Mouse (Mus musculus): ENCODE measurements around the gene Cdc37. TPM values are rescaled to one million over a fixed set of nuclear protein-coding genes. Genes with fewer than 3 reads are reported as not detected.

Gene Cdc37
- total and polyA plus RNA-seq, 3 experiments: 779 to 1,631 (median 914) TPM

GRCm38 (mm10) chr9:21105760-21106564 lies 43.8 kb downstream of the Cdc37 start:
- Histone ChIP-seq H3K27ac (ENCODE audit: control insufficient read depth, low read depth, low read length) (no peak overlapping the region), H3K4me3 (ENCODE audit: control insufficient read depth in 1 of 2, insufficient read depth in 1 of 2, low read depth in 2 of 2, low read length in 2 of 2) (no peak overlapping the region), H3K9me3 (replicated peaks; ENCODE audit: insufficient read depth, low read length) (no peaks in the 10 kb centered on the region), H3K36me3 (ENCODE audit: control insufficient read depth in 1 of 2, insufficient read depth in 2 of 2, low read length in 2 of 2) (peaks cover 0 to 11% of the 10 kb centered on the region in 2 experiments; a peak in 3 of 4 replicates), H3K4me1 (ENCODE audit: control insufficient read depth in 1 of 2, insufficient read depth in 2 of 2, low read length in 2 of 2) (peaks cover 10 to 15% of the 10 kb centered on the region in 2 experiments), H3K79me2 (ENCODE audit: control insufficient read depth, insufficient read depth, low read length, poor library complexity) (no peaks in the 10 kb centered on the region), H3K27me3 (ENCODE audit: control insufficient read depth in 1 of 2, insufficient read depth in 2 of 2, low read length in 2 of 2) (no peaks in the 10 kb centered on the region), H3K9ac (ENCODE audit: control insufficient read depth, low read depth, low read length, poor library complexity, severe bottlenecking) (no peak overlapping the region)
- peak; percentile 80 for DNase-seq (ENCODE audit: low read depth, low spot score)
- TF ChIP-seq TAL1 (IDR thresholded peaks at IDR 0.05; ENCODE audit: low read length): peak; percentile 38
- 0 out of 2 replicates have a peak, but pooled peaks have one; percentile 10 for TF ChIP-seq ZMIZ1 (IDR thresholded peaks at IDR 0.05; ENCODE audit: low read depth, low read length)
- peak in 1 of 2 experiments; percentile 12; a peak in 1 of 4 replicates for TF ChIP-seq POLR2A (IDR thresholded peaks at IDR 0.05; ENCODE audit: control insufficient read depth in 1 of 2, insufficient read depth in 1 of 2, low read depth in 1 of 2, low read length in 2 of 2, poor library complexity in 1 of 2)
- TF ChIP-seq MYC (IDR thresholded peaks at IDR 0.05; ENCODE audit: low read depth, low read length): 0 out of 2 replicates have a peak, but pooled peaks have one; percentile 15
- TF ChIP-seq TCF12 (IDR thresholded peaks at IDR 0.05; ENCODE audit: low read depth, low read length): no peak; the same call in 1 of the 2 replicates
- 0 out of 2 replicates have a peak, but pooled peaks have one; percentile 21 for TF ChIP-seq TBP (IDR thresholded peaks at IDR 0.05; ENCODE audit: low read depth, low read length)
- TF ChIP-seq POLR2AphosphoS2 (IDR thresholded peaks at IDR 0.05; ENCODE audit: low read length): peak; percentile 61
- TF ChIP-seq UBTF (IDR thresholded peaks at IDR 0.05; ENCODE audit: borderline replicate concordance, insufficient read depth, low read depth, low read length): no peak
- no peak for TF ChIP-seq RAD21 (IDR thresholded peaks at IDR 0.05; ENCODE audit: low read depth, low read length)
- TF ChIP-seq GATA1 (IDR thresholded peaks at IDR 0.05; ENCODE audit: low read depth, low read length): peak; percentile 52; the same call in 1 of the 2 replicates
- TF ChIP-seq USF1 (IDR thresholded peaks at IDR 0.05; ENCODE audit: low read depth, low read length): no peak; the same call in 1 of the 2 replicates
- peak; percentile 11; the same call in 1 of the 2 replicates for TF ChIP-seq SMC3 (IDR thresholded peaks at IDR 0.05; ENCODE audit: low read depth, low read length)
- TF ChIP-seq EP300 (IDR thresholded peaks at IDR 0.05; ENCODE audit: low read depth in 1 of 2, low read length in 2 of 2): peak; percentile 34 to 47; a peak in 2 of 4 replicates
- 0 out of 2 replicates have a peak, but pooled peaks have one; percentile 17 for TF ChIP-seq NRF1 (IDR thresholded peaks at IDR 0.05; ENCODE audit: insufficient read depth, low read depth, low read length, poor library complexity, severe bottlenecking)
- TF ChIP-seq JUND (IDR thresholded peaks at IDR 0.05; ENCODE audit: low read depth, low read length): no peak

- Histone ChIP-seq H3K27me3 (ENCODE audit: control insufficient read depth in 1 of 2, insufficient read depth in 2 of 2, low read length in 2 of 2) (no peaks in the 10 kb centered on the region), H3K27ac (ENCODE audit: control insufficient read depth, low read depth, low read length) (no peak overlapping the region), H3K4me1 (ENCODE audit: control insufficient read depth in 1 of 2, insufficient read depth in 2 of 2, low read length in 2 of 2) (peaks cover 10 to 15% of the 10 kb centered on the region in 2 experiments), H3K9ac (ENCODE audit: control insufficient read depth, low read depth, low read length, poor library complexity, severe bottlenecking) (no peak overlapping the region), H3K4me3 (ENCODE audit: control insufficient read depth in 1 of 2, insufficient read depth in 1 of 2, low read depth in 2 of 2, low read length in 2 of 2) (no peak overlapping the region), H3K79me2 (ENCODE audit: control insufficient read depth, insufficient read depth, low read length, poor library complexity) (no peaks in the 10 kb centered on the region), H3K36me3 (ENCODE audit: control insufficient read depth in 1 of 2, insufficient read depth in 2 of 2, low read length in 2 of 2) (peaks cover 0 to 11% of the 10 kb centered on the region in 2 experiments; a peak in 3 of 4 replicates), H3K9me3 (replicated peaks; ENCODE audit: insufficient read depth, low read length) (no peaks in the 10 kb centered on the region)
- no peak for DNase-seq (ENCODE audit: low read depth, low spot score)
- TF ChIP-seq ETS1 (IDR thresholded peaks at IDR 0.05; ENCODE audit: low read depth, low read length): no peak
- no peak for TF ChIP-seq NELFE (IDR thresholded peaks at IDR 0.05; ENCODE audit: low read depth, low read length)
- no peak for TF ChIP-seq HCFC1 (IDR thresholded peaks at IDR 0.05; ENCODE audit: low read depth, low read length)
- no peak for TF ChIP-seq CHD1 (IDR thresholded peaks at IDR 0.05; ENCODE audit: low read depth, low read length)
- TF ChIP-seq MAX (IDR thresholded peaks at IDR 0.05; ENCODE audit: low read length): no peak
- TF ChIP-seq POLR2AphosphoS5 (IDR thresholded peaks at IDR 0.05; ENCODE audit: borderline replicate concordance, low read depth, low read length): no peak
- no peak for TF ChIP-seq RCOR1 (IDR thresholded peaks at IDR 0.05; ENCODE audit: low read depth, low read length)
- no peak for TF ChIP-seq NRF1 (IDR thresholded peaks at IDR 0.05; ENCODE audit: insufficient read depth, low read depth, low read length, poor library complexity, severe bottlenecking)
- no peak for TF ChIP-seq TCF12 (IDR thresholded peaks at IDR 0.05; ENCODE audit: low read depth, low read length)
- TF ChIP-seq MYB (IDR thresholded peaks at IDR 0.05; ENCODE audit: low read depth, low read length): no peak
- TF ChIP-seq TAL1 (IDR thresholded peaks at IDR 0.05; ENCODE audit: low read length): no peak
- TF ChIP-seq UBTF (IDR thresholded peaks at IDR 0.05; ENCODE audit: borderline replicate concordance, insufficient read depth, low read depth, low read length): no peak
- no peak; a peak in 1 of 4 replicates for TF ChIP-seq POLR2A (IDR thresholded peaks at IDR 0.05; ENCODE audit: control insufficient read depth in 1 of 2, insufficient read depth in 1 of 2, low read depth in 1 of 2, low read length in 2 of 2, poor library complexity in 1 of 2)
- TF ChIP-seq ZC3H11A (IDR thresholded peaks at IDR 0.05; ENCODE audit: low read depth, low read length): no peak
- no peak for TF ChIP-seq SIN3A (IDR thresholded peaks at IDR 0.05; ENCODE audit: low read length)
- TF ChIP-seq POLR2AphosphoS2 (IDR thresholded peaks at IDR 0.05; ENCODE audit: low read length): no peak
- no peak for TF ChIP-seq GABPA (IDR thresholded peaks at IDR 0.05; ENCODE audit: low read depth, low read length)
- no peak for TF ChIP-seq SMC3 (IDR thresholded peaks at IDR 0.05; ENCODE audit: low read depth, low read length)
- no peak for TF ChIP-seq MEF2A (IDR thresholded peaks at IDR 0.05; ENCODE audit: extremely low read depth, insufficient replicate concordance, low read depth, low read length, poor library complexity, severe bottlenecking)
- no peak for TF ChIP-seq ZMIZ1 (IDR thresholded peaks at IDR 0.05; ENCODE audit: low read depth, low read length)
Measured at GRCm38 (mm10) chr9:21104814-21105213, 45.0 kb downstream of the Cdc37 start.
